Mouse (Mus musculus): Measurements from ENCODE around the gene Wwc2.

DNA sequence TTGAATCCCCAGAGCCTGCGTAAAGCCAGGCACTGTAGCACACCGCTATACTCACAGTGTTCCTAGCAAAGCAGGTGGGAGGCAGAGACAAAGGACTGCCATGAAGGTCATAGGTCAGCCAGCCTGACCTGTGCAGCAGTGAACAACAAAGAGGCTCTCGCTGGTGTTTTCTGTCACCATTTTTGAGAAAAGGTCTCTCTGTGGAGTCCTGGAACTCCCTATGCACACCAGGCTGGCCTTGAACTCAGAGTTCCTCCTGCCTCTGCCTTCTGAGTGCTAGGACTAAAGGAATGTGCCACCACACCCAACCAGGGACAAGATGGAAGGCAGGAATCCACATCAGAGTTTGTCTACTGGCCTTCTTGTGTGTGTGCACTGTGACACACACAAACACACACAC, 5.4 kb upstream of the Wwc2 start:
- TF ChIP-seq POLR2A (IDR thresholded peaks at IDR 0.05; ENCODE audit: low read depth, low read length): no peak
- no peak for TF ChIP-seq CTCF (IDR thresholded peaks at IDR 0.05; ENCODE audit: borderline replicate concordance, insufficient read depth, low read length)
